Mouse (Mus musculus) limb, embryonic 12.5 days (tissue): ENCODE measurements around the gene Chrd. TPM values are rescaled to one million over a fixed set of nuclear protein-coding genes. Genes with fewer than 3 reads are reported as not detected.

Source experiments
- ATAC-seq: fragments of 200-750 bp; cut with Nextera tagmentation; 2 replicates; pipeline ENCODE4 v1.8.0; 2017; ENCODE audit warnings: low read depth, moderate TSS enrichment; ENCODE audit not compliant: insufficient number of reproducible peaks, insufficient read depth, low FRiP score, low TSS enrichment
- H3K27ac ChIP-seq: fragments of 300-500 bp; sonication (generic); 2 replicates; pipeline ENCODE4 v1.5.1; 2016; ENCODE audit warnings: mild to moderate bottlenecking, moderate library complexity
- H3K27me3 ChIP-seq: fragments of 300-500 bp; sonication (generic); 2 replicates; pipeline ENCODE4 v1.6.1; 2016; ENCODE audit warnings: mild to moderate bottlenecking, moderate library complexity
- H3K36me3 ChIP-seq: fragments of 300-500 bp; sonication (generic); 2 replicates; pipeline ENCODE4 v1.6.1; 2016; ENCODE audit warnings: mild to moderate bottlenecking, moderate library complexity
- H3K4me1 ChIP-seq: fragments of 300-500 bp; sonication (generic); replicated peaks from 2 replicates; pipeline ENCODE4 v1.6.1; 2016
- H3K4me2 ChIP-seq: fragments of 300-500 bp; sonication (generic); 2 replicates; pipeline ENCODE4 v1.6.1; 2016; ENCODE audit warnings: mild to moderate bottlenecking, moderate library complexity
- H3K4me3 ChIP-seq: fragments of 300-500 bp; sonication (generic); replicated peaks from 2 replicates; pipeline ENCODE4 v1.5.1; 2016; ENCODE audit warnings: mild to moderate bottlenecking
- H3K9ac ChIP-seq: fragments of 300-500 bp; sonication (generic); replicated peaks from 2 replicates; pipeline ENCODE4 v1.6.1; 2016; ENCODE audit warnings: mild to moderate bottlenecking, moderate library complexity
- H3K9me3 ChIP-seq: fragments of 300-500 bp; sonication (generic); 2 replicates; pipeline ENCODE4 v1.6.1; 2016; ENCODE audit warnings: mild to moderate bottlenecking, moderate library complexity
- WGBS: fragments of 180-500 bp; shearing (Covaris S2); methylation state at CpG from one replicate; pipeline ENCODE4 v1.1.7; 2016; 5-methylcytosine and 5-hydroxymethylcytosine counted together
- polyA plus RNA-seq: library from polyadenylated mRNA; unstranded; fragments of >200 nt; fragmentation: Nextera tagmentation; extraction: Ambion mirVana; gene quantifications from 2 replicates; pipeline ENCODE4 v1.2.1, GENCODE M21; 2016

Chrd gene
- polyA plus RNA-seq, 1 experiment from 2014 or later, result 5.0 TPM

- no peak for ATAC-seq
- H3K9ac ChIP-seq, result no peak overlapping the region
- WGBS, result 91% methylated on average over 7 of the region's 7 CpGs
- no peak overlapping the region for H3K4me2 ChIP-seq
- H3K4me1 ChIP-seq, result peaks cover 24% of the 10 kb centered on the region
- H3K36me3 ChIP-seq, result peaks cover 12% of the 10 kb centered on the region; the same call in 1 of the 2 replicates
- H3K9me3 ChIP-seq, result no peaks in the 10 kb centered on the region
- no peak overlapping the region for H3K4me3 ChIP-seq
- H3K27ac ChIP-seq, result no peak overlapping the region
- peaks cover 61% of the 10 kb centered on the region for H3K27me3 ChIP-seq
These were observed 3.2 kb downstream of the Chrd start for GRCm38 (mm10) chr16:20736168-20736567.

DNA sequence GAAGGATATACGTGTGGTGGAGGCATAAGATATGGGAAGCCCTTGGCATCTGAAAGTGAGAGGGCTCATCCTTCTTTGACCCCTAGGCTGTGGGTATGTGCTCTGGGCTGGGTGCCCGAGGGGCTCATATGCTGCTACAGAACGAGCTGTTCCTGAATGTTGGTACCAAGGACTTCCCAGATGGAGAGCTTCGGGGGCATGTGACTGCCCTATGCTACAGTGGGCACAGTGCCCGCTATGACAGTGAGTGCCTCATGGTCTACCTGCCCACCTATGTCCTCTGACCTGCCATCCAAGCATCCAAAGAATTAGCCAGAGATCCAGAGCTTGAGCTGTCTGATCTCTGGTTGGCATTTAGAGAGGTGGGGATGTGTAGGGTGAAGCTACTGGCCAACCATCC is 3.9 kb downstream of the Chrd start:
- Histone ChIP-seq H3K27me3 (peaks cover 55% of the 10 kb centered on the region), H3K36me3 (peaks cover 14% of the 10 kb centered on the region; the same call in 1 of the 2 replicates)
- no peak for ATAC-seq

DNA sequence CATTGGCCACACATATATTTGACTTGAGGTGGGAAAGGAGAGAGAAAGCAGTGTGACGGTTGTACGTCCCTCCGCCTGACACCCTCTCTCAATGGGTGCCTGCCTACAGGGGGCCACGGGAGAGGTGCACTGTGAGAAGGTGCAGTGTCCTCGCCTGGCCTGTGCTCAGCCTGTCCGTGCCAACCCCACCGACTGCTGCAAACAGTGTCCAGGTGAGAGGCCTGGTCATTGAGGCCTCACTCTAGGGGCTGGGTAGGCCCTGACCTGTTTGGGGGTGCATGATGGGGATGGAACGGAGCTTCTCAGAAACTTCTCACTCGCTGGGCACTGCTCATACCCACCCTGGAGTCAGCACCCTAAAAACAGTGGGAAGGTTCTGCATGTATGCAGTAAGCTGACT is 6.9 kb downstream of the Chrd start:
- H3K27ac ChIP-seq, result no peak overlapping the region
- peaks cover 16% of the 10 kb centered on the region; the same call in 1 of the 2 replicates for H3K36me3 ChIP-seq
- 0 out of 2 replicates have a peak, but pooled peaks have one; percentile 9 for ATAC-seq
- WGBS, result 94% methylated on average over 9 of the region's 9 CpGs
- H3K27me3 ChIP-seq, result peaks cover 31% of the 10 kb centered on the region
- H3K4me1 ChIP-seq, result no peaks in the 10 kb centered on the region
- H3K9ac ChIP-seq, result no peak overlapping the region
- no peak overlapping the region for H3K4me2 ChIP-seq
- no peak overlapping the region for H3K4me3 ChIP-seq
- no peaks in the 10 kb centered on the region for H3K9me3 ChIP-seq

More for the DNA sequence above, 3.9 kb downstream of the Chrd start:
- no peak overlapping the region for H3K27ac ChIP-seq
- H3K9me3 ChIP-seq, result no peaks in the 10 kb centered on the region
- peaks cover 24% of the 10 kb centered on the region for H3K4me1 ChIP-seq
- no peak overlapping the region for H3K4me2 ChIP-seq
- H3K4me3 ChIP-seq, result no peak overlapping the region
- WGBS, result 86% methylated on average over 5 of the region's 5 CpGs
- H3K9ac ChIP-seq, result no peak overlapping the region

DNA sequence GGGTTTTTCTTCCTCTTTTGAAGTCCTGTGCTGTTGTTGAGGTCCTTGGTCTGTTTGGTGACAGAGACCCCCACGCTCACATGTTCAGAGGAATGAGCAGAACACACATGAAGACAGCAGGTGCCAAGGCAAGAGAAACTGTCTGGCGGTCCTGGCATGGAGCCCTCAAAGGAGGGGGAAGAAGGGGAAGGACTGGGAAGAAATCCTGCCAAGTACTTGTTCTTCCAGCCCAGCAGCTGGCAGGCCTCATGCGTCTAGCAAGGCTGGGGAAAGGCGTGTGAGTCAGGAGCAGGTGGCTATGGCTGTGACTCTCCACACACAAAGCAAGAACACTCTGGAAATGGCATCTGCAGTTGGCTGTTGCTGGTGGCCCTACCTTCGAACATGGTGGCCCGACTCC is 13.7 kb downstream of the Chrd start:
- 0 out of 2 replicates have a peak, but pooled peaks cover 4% of the 10 kb centered on the region for H3K36me3 ChIP-seq
- no peak overlapping the region for H3K4me3 ChIP-seq
- H3K9ac ChIP-seq, result no peak overlapping the region
- peaks cover 9% of the 10 kb centered on the region for H3K4me1 ChIP-seq
- no peak overlapping the region for H3K4me2 ChIP-seq
- no peaks in the 10 kb centered on the region for H3K9me3 ChIP-seq
- H3K27ac ChIP-seq, result no peak overlapping the region
- 82% methylated on average over 6 of the region's 6 CpGs for WGBS
- no peak for ATAC-seq
- peaks cover 3% of the 10 kb centered on the region; the same call in 1 of the 2 replicates for H3K27me3 ChIP-seq

GRCm38 (mm10) chr16:20750518-20750917 is 17.6 kb downstream of the Chrd start:
- H3K4me3 ChIP-seq, result no peak overlapping the region
- peak overlapping the region; percentile 23; the same call in 1 of the 2 replicates for H3K4me2 ChIP-seq
- H3K4me1 ChIP-seq, result peaks cover 9% of the 10 kb centered on the region
- H3K27me3 ChIP-seq, result peaks cover 3% of the 10 kb centered on the region; the same call in 1 of the 2 replicates
- no peak for ATAC-seq
- WGBS, result 27% methylated on average over 8 of the region's 8 CpGs
- H3K27ac ChIP-seq, result no peak overlapping the region; the same call in 1 of the 2 replicates
- H3K9me3 ChIP-seq, result no peaks in the 10 kb centered on the region
- no peak overlapping the region for H3K9ac ChIP-seq
- H3K36me3 ChIP-seq, result no peaks in the 10 kb centered on the region

GRCm38 (mm10) chr16:20756052-20756451 is 23.1 kb downstream of the Chrd start:
- H3K9ac ChIP-seq, result no peak overlapping the region
- H3K27ac ChIP-seq, result no peak overlapping the region
- H3K4me1 ChIP-seq, result no peaks in the 10 kb centered on the region
- H3K36me3 ChIP-seq, result no peaks in the 10 kb centered on the region
- WGBS, result 97% methylated on average over 5 of the region's 5 CpGs
- no peak overlapping the region for H3K4me2 ChIP-seq
- H3K4me3 ChIP-seq, result no peak overlapping the region
- H3K9me3 ChIP-seq, result no peaks in the 10 kb centered on the region
- no peaks in the 10 kb centered on the region for H3K27me3 ChIP-seq
- no peak for ATAC-seq

DNA sequence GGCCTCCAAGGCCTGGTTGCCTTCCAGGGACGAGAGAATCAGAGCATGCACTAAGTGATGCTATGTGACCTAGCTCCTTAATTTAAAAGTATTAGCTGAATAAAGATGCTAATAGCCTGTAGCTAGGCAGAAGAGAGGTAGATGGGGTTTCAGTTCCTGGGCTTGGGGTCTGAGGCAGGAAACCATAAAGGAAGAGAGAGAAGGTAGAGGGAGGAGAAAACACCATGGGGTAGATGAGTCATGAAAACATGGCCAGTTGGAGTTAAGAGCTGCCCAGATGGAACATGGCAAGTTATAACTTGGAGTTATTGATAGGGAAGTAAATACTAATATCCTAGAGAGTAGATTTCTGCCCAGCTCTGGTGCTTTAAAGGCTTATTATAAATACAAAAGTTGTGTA is 24.5 kb downstream of the Chrd start:
- no peaks in the 10 kb centered on the region for H3K9me3 ChIP-seq
- no peaks in the 10 kb centered on the region for H3K4me1 ChIP-seq
- WGBS, result 63% methylated on average over 1 of the region's 1 CpGs
- H3K4me2 ChIP-seq, result no peak overlapping the region
- H3K27ac ChIP-seq, result no peak overlapping the region
- H3K27me3 ChIP-seq, result no peaks in the 10 kb centered on the region
- H3K9ac ChIP-seq, result no peak overlapping the region
- H3K4me3 ChIP-seq, result no peak overlapping the region
- ATAC-seq, result no peak
- H3K36me3 ChIP-seq, result no peaks in the 10 kb centered on the region

- ATAC-seq, result no peak
- 5% methylated on average over 3 of the region's 3 CpGs for WGBS
These were observed 28.8 kb downstream of the Chrd start for GRCm38 (mm10) chr16:20761681-20762080.

GRCm38 (mm10) chr16:20765244-20765643 is 32.3 kb downstream of the Chrd start:
- no peaks in the 10 kb centered on the region for H3K27me3 ChIP-seq
- no peak overlapping the region for H3K4me3 ChIP-seq
- no peak overlapping the region for H3K4me2 ChIP-seq
- ATAC-seq, result no peak
- no peak overlapping the region for H3K27ac ChIP-seq
- H3K9me3 ChIP-seq, result no peaks in the 10 kb centered on the region
- H3K4me1 ChIP-seq, result no peaks in the 10 kb centered on the region
- H3K36me3 ChIP-seq, result no peaks in the 10 kb centered on the region
- H3K9ac ChIP-seq, result no peak overlapping the region
- WGBS, result 52% methylated on average over 9 of the region's 9 CpGs

More at GRCm38 (mm10) chr16:20761681-20762080, 28.8 kb downstream of the Chrd start:
- no peaks in the 10 kb centered on the region for H3K9me3 ChIP-seq
- H3K4me2 ChIP-seq, result no peak overlapping the region
- no peaks in the 10 kb centered on the region for H3K36me3 ChIP-seq
- no peaks in the 10 kb centered on the region for H3K4me1 ChIP-seq
- no peak overlapping the region for H3K4me3 ChIP-seq
- no peak overlapping the region for H3K9ac ChIP-seq
- no peak overlapping the region for H3K27ac ChIP-seq
- no peaks in the 10 kb centered on the region for H3K27me3 ChIP-seq

GRCm38 (mm10) chr16:20775021-20775420 is 42.1 kb downstream of the Chrd start:
- WGBS, result 75% methylated on average over 5 of the region's 5 CpGs
- no peak overlapping the region for H3K27ac ChIP-seq
- no peaks in the 10 kb centered on the region for H3K36me3 ChIP-seq
- H3K4me1 ChIP-seq, result no peaks in the 10 kb centered on the region
- H3K9me3 ChIP-seq, result peaks cover 6% of the 10 kb centered on the region; the same call in 1 of the 2 replicates
- H3K4me2 ChIP-seq, result no peak overlapping the region
- no peak overlapping the region for H3K4me3 ChIP-seq
- no peak for ATAC-seq
- no peaks in the 10 kb centered on the region for H3K27me3 ChIP-seq
- no peak overlapping the region for H3K9ac ChIP-seq

DNA sequence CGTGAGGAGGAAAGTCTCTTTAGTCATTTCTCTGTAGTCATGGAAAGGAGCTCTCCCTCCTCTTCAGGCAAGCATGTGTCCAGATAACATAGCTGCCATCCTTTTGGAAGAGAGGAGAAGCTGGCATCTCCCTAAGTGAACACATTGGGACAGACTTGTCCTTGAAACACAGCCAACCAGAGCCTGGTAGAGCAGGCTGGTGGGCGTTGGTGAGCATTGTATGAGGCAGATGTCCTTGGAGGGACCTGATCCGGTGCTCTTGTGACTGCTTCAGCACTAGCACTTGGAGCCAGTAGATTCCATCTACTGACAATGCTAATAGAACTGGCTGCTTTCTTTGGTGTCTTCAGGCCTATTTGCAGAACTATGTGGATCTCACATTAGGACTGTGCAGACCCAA is 46.9 kb downstream of the Chrd start:
- no peak overlapping the region for H3K4me3 ChIP-seq
- H3K36me3 ChIP-seq, result no peaks in the 10 kb centered on the region
- no peaks in the 10 kb centered on the region for H3K27me3 ChIP-seq
- H3K27ac ChIP-seq, result no peak overlapping the region
- WGBS, result 90% methylated on average over 3 of the region's 3 CpGs
- no peak overlapping the region for H3K4me2 ChIP-seq
- no peak for ATAC-seq
- H3K4me1 ChIP-seq, result no peaks in the 10 kb centered on the region
- no peak overlapping the region for H3K9ac ChIP-seq
- H3K9me3 ChIP-seq, result no peaks in the 10 kb centered on the region

GRCm38 (mm10) chr16:20781101-20781630 is 48.2 kb downstream of the Chrd start:
- no peaks in the 10 kb centered on the region for H3K9me3 ChIP-seq
- 71% methylated on average over 4 of the region's 4 CpGs for WGBS

More at GRCm38 (mm10) chr16:20781101-20781630, 48.2 kb downstream of the Chrd start:
- H3K27me3 ChIP-seq, result no peaks in the 10 kb centered on the region
- no peak overlapping the region for H3K9ac ChIP-seq
- H3K4me3 ChIP-seq, result no peak overlapping the region
- no peak overlapping the region for H3K4me2 ChIP-seq
- ATAC-seq, result no peak
- no peak overlapping the region for H3K27ac ChIP-seq
- H3K4me1 ChIP-seq, result no peaks in the 10 kb centered on the region
- no peaks in the 10 kb centered on the region for H3K36me3 ChIP-seq
